Mouse (Mus musculus) midbrain, embryonic 11.5 days (tissue): ENCODE measurements at regions not wholly inside any gene's neighbourhood (a gene's known extent, or its start where the extent isn't known, plus 50 kb on each side); places are given as distances from the start of the nearest gene placed in this dataset.

Source experiments
- ATAC-seq: fragments of 200-750 bp; cut with Nextera tagmentation; 2 replicates; pipeline ENCODE4 v1.8.0; 2017; ENCODE audit warnings: moderate TSS enrichment, moderate library complexity; ENCODE audit not compliant: low FRiP score
- DNase-seq: peaks from one replicate; pipeline ENCODE4 v3.0.0; 2015; ENCODE audit warnings: low spot score; ENCODE audit errors: missing footprints
- H3K27ac ChIP-seq: fragments of 300-500 bp; sonication (generic); 2 replicates; pipeline ENCODE4 v1.5.1; 2014; ENCODE audit warnings: low read depth, low read length
- H3K27me3 ChIP-seq: fragments of 300-500 bp; sonication (generic); 2 replicates; pipeline ENCODE4 v1.6.1; 2014; ENCODE audit warnings: mild to moderate bottlenecking, low read length, moderate library complexity, mixed read lengths; ENCODE audit not compliant: control insufficient read depth, insufficient read depth
- H3K36me3 ChIP-seq: fragments of 300-500 bp; sonication (generic); 2 replicates; pipeline ENCODE4 v1.6.1; 2014; ENCODE audit warnings: mild to moderate bottlenecking, low read length, moderate library complexity, mixed read lengths; ENCODE audit not compliant: control insufficient read depth, insufficient read depth
- H3K4me1 ChIP-seq: fragments of 300-500 bp; sonication (generic); 2 replicates; pipeline ENCODE4 v1.6.1; 2014; ENCODE audit warnings: low read length; ENCODE audit not compliant: control insufficient read depth, insufficient read depth
- H3K4me2 ChIP-seq: fragments of 300-500 bp; sonication (generic); 2 replicates; pipeline ENCODE4 v1.6.1; 2014; ENCODE audit warnings: mild to moderate bottlenecking, moderate library complexity
- H3K4me3 ChIP-seq: fragments of 300-500 bp; sonication (generic); 2 replicates; pipeline ENCODE4 v1.5.1; 2014; ENCODE audit warnings: low read depth, low read length
- H3K9ac ChIP-seq: fragments of 300-500 bp; sonication (generic); 2 replicates; pipeline ENCODE4 v1.6.1; 2014; ENCODE audit warnings: low read length
- H3K9me3 ChIP-seq: fragments of 300-500 bp; sonication (generic); 2 replicates; pipeline ENCODE4 v1.6.1; 2016; ENCODE audit warnings: low read length; ENCODE audit not compliant: control insufficient read depth
- whole genome bisulfite sequencing: fragments of 180-500 bp; shearing (Covaris S2); extraction: QIAGEN DNeasy Blood & Tissue Kit; methylation state at CpG from one replicate; pipeline ENCODE4 v1.1.7; 2014; 5-methylcytosine and 5-hydroxymethylcytosine counted together

GRCm38 (mm10) chr16:75104894-75105293, 481.0 kb downstream of the Lipi start:
- ATAC-seq (peak; percentile 48; the same call in 1 of the 2 replicates), DNase-seq (no peak)
- H3K27ac ChIP-seq: no peak overlapping the region
- WGBS: 67% methylated on average over 6 of the region's 6 CpGs
- H3K4me2 ChIP-seq: no peak overlapping the region
- H3K36me3 ChIP-seq: no peaks in the 10 kb centered on the region
- no peaks in the 10 kb centered on the region for H3K9me3 ChIP-seq
- no peaks in the 10 kb centered on the region for H3K27me3 ChIP-seq
- no peaks in the 10 kb centered on the region for H3K4me1 ChIP-seq
- H3K9ac ChIP-seq: no peak overlapping the region
- no peak overlapping the region for H3K4me3 ChIP-seq

- ATAC-seq (peak; percentile 61), DNase-seq (no peak)
- H3K27ac ChIP-seq: no peak overlapping the region
- no peak overlapping the region; the same call in 1 of the 2 replicates for H3K4me3 ChIP-seq
- H3K9me3 ChIP-seq: no peaks in the 10 kb centered on the region
- H3K4me2 ChIP-seq: peak overlapping the region; percentile 45
- no peaks in the 10 kb centered on the region for H3K27me3 ChIP-seq
- 25% methylated on average over 6 of the region's 6 CpGs for WGBS
- H3K36me3 ChIP-seq: no peaks in the 10 kb centered on the region
- H3K4me1 ChIP-seq: peaks cover 12% of the 10 kb centered on the region; the same call in 1 of the 2 replicates
- H3K9ac ChIP-seq: no peak overlapping the region
Measured at GRCm38 (mm10) chr16:75093163-75093562, 492.7 kb downstream of the Lipi start.

GRCm38 (mm10) chr16:75092471-75093130, 493.3 kb downstream of the Lipi start:
- 12% methylated on average over 12 of the region's 12 CpGs for whole genome bisulfite sequencing
- Histone ChIP-seq H3K27ac (no peak overlapping the region), H3K36me3 (no peaks in the 10 kb centered on the region), H3K9ac (0 out of 2 replicates have a peak overlapping the region, but pooled peaks have one; percentile 9), H3K27me3 (no peaks in the 10 kb centered on the region), H3K4me3 (peak overlapping the region; percentile 17; the same call in 1 of the 2 replicates), H3K9me3 (no peaks in the 10 kb centered on the region), H3K4me2 (peak overlapping the region; percentile 45), H3K4me1 (peaks cover 12% of the 10 kb centered on the region; the same call in 1 of the 2 replicates)
- DNase-seq (peak; percentile 89), ATAC-seq (peak; percentile 78)

- H3K4me3 ChIP-seq: no peak overlapping the region
- ATAC-seq: no peak
Measured at GRCm38 (mm10) chr16:75091931-75092330, 493.9 kb downstream of the Lipi start.

GRCm38 (mm10) chr16:75089383-75090035, 496.4 kb downstream of the Lipi start:
- no peaks in the 10 kb centered on the region for H3K27me3 ChIP-seq
- H3K9ac ChIP-seq: no peak overlapping the region
- no peak overlapping the region for H3K27ac ChIP-seq
- no peak overlapping the region for H3K4me3 ChIP-seq
- no peak for ATAC-seq
- DNase-seq: no peak
- no peaks in the 10 kb centered on the region for H3K36me3 ChIP-seq
- no peaks in the 10 kb centered on the region for H3K9me3 ChIP-seq
- H3K4me2 ChIP-seq: no peak overlapping the region
- H3K4me1 ChIP-seq: peaks cover 12% of the 10 kb centered on the region; the same call in 1 of the 2 replicates
- WGBS: 66% methylated on average over 6 of the region's 6 CpGs

More at GRCm38 (mm10) chr16:75091931-75092330, 493.9 kb downstream of the Lipi start:
- DNase-seq: peak; percentile 86
- Histone ChIP-seq H3K4me1 (peaks cover 12% of the 10 kb centered on the region; the same call in 1 of the 2 replicates), H3K9ac (no peak overlapping the region), H3K27ac (no peak overlapping the region), H3K36me3 (no peaks in the 10 kb centered on the region), H3K4me2 (peak overlapping the region; percentile 45), H3K27me3 (no peaks in the 10 kb centered on the region), H3K9me3 (no peaks in the 10 kb centered on the region)
- WGBS: 44% methylated on average over 2 of the region's 2 CpGs

GRCm38 (mm10) chr16:75088701-75089100, 497.2 kb downstream of the Lipi start:
- no peak for DNase-seq
- Histone ChIP-seq H3K9ac (no peak overlapping the region), H3K27ac (no peak overlapping the region), H3K36me3 (no peaks in the 10 kb centered on the region), H3K4me3 (no peak overlapping the region), H3K4me2 (no peak overlapping the region), H3K9me3 (no peaks in the 10 kb centered on the region), H3K4me1 (peaks cover 12% of the 10 kb centered on the region; the same call in 1 of the 2 replicates), H3K27me3 (no peaks in the 10 kb centered on the region)
- 81% methylated on average over 5 of the region's 5 CpGs for WGBS
- no peak for ATAC-seq

- no peak overlapping the region for H3K27ac ChIP-seq
- no peak for DNase-seq
- WGBS: 84% methylated on average over 5 of the region's 5 CpGs
Measured at GRCm38 (mm10) chr16:75065281-75065680, 520.6 kb downstream of the Lipi start.

GRCm38 (mm10) chr16:75052953-75053352, 532.9 kb downstream of the Lipi start:
- Histone ChIP-seq H3K4me1 (no peaks in the 10 kb centered on the region), H3K27me3 (no peaks in the 10 kb centered on the region), H3K36me3 (no peaks in the 10 kb centered on the region), H3K4me3 (no peak overlapping the region), H3K27ac (no peak overlapping the region), H3K9me3 (no peaks in the 10 kb centered on the region), H3K9ac (no peak overlapping the region), H3K4me2 (no peak overlapping the region)
- DNase-seq: no peak
- no peak for ATAC-seq

More at GRCm38 (mm10) chr16:75065281-75065680, 520.6 kb downstream of the Lipi start:
- no peak overlapping the region for H3K4me2 ChIP-seq
- no peaks in the 10 kb centered on the region for H3K27me3 ChIP-seq
- no peak overlapping the region for H3K4me3 ChIP-seq
- no peak overlapping the region for H3K9ac ChIP-seq
- no peaks in the 10 kb centered on the region for H3K4me1 ChIP-seq
- ATAC-seq: no peak
- H3K36me3 ChIP-seq: no peaks in the 10 kb centered on the region
- H3K9me3 ChIP-seq: no peaks in the 10 kb centered on the region

- ATAC-seq: no peak
- Histone ChIP-seq H3K36me3 (no peaks in the 10 kb centered on the region), H3K27ac (no peak overlapping the region), H3K9me3 (no peaks in the 10 kb centered on the region), H3K4me1 (no peaks in the 10 kb centered on the region), H3K27me3 (no peaks in the 10 kb centered on the region), H3K4me3 (no peak overlapping the region), H3K9ac (no peak overlapping the region), H3K4me2 (no peak overlapping the region)
- no peak for DNase-seq
- WGBS: 94% methylated on average over 2 of the region's 2 CpGs
Measured at GRCm38 (mm10) chr16:75045969-75046368, 539.9 kb downstream of the Lipi start.
